Mouse (Mus musculus) cerebellum, adult 2 months (tissue): ENCODE results near the gene Gclm. TPM values are rescaled to one million over a fixed set of nuclear protein-coding genes. Genes with fewer than 3 reads are reported as not detected.
A peak's percentile ranks its signal among the peaks of the same experiment; 100 is the strongest.
"Not testable (repeated sequence)": the region's sequence is repeated elsewhere in the genome, so short reads cannot be mapped to it uniquely, and the experiment has no call there.

Experiments used
- DNase-seq, 2 experiments: peaks; one replicate each; pipeline ENCODE4 v3.0.0; 2021
- H3K27ac ChIP-seq: fragments of 200-500 bp; 2 replicates; pipeline ENCODE4 v1.5.1; 2012; ENCODE audit warnings: low read length, control low read depth, inconsistent platforms; ENCODE audit not compliant: insufficient read depth
- H3K27me3 ChIP-seq: fragments of 200-500 bp; 2 replicates; pipeline ENCODE4 v1.6.1; 2012; ENCODE audit warnings: inconsistent platforms, mild to moderate bottlenecking, low read length, moderate library complexity; ENCODE audit not compliant: control insufficient read depth, insufficient read depth
- H3K4me1 ChIP-seq: fragments of 200-500 bp; 2 replicates; pipeline ENCODE4 v1.6.1; 2011; ENCODE audit warnings: low read length; ENCODE audit not compliant: control insufficient read depth, insufficient read depth
- H3K4me3 ChIP-seq: fragments of 200-500 bp; replicated peaks from 2 replicates; pipeline ENCODE3; 2011; ENCODE audit warnings: mild to moderate bottlenecking, low read depth, low read length, control low read depth; ENCODE audit not compliant: insufficient read depth
- CTCF ChIP-seq: fragments of 200-500 bp; IDR thresholded peaks from 2 replicates; pipeline ENCODE4 v1.5.1; 2011; ENCODE audit warnings: low read depth, mild to moderate bottlenecking, control low read depth, low read length, moderate library complexity, borderline replicate concordance; ENCODE audit not compliant: insufficient read depth
- POLR2A ChIP-seq: fragments of 200-500 bp; IDR thresholded peaks from 2 replicates; pipeline ENCODE4 v1.6.1; 2011; ENCODE audit warnings: low read length, control low read depth, borderline replicate concordance; ENCODE audit not compliant: insufficient read depth
- WGBS: fragments of 180-500 bp; shearing (Covaris S2); methylation state at CpG from one replicate; pipeline ENCODE4 v1.1.7; 2018; 5-methylcytosine and 5-hydroxymethylcytosine counted together
- polyA plus RNA-seq: library from polyadenylated mRNA; depleted of rRNA; stranded (reverse); fragments of >200 nt; gene quantifications from 2 replicates; pipeline ENCODE4 v1.2.3, GENCODE M21; 2012

Gene Gclm
- polyA plus RNA-seq, 1 experiment = 78.6 TPM

GRCm38 (mm10) chr3:122244759-122245158, 598 bp upstream of the Gclm start:
- DNase-seq = no peak
- H3K27me3 ChIP-seq = no peaks in the 10 kb centered on the region
- H3K27ac ChIP-seq = no peak overlapping the region
- peak overlapping the region; percentile 1 for H3K4me3 ChIP-seq
- TF ChIP-seq POLR2A (no peak), CTCF (no peak)
- peaks cover 3% of the 10 kb centered on the region for H3K4me1 ChIP-seq
- WGBS = 28% methylated on average over 6 of the region's 6 CpGs

- Histone ChIP-seq H3K4me1 (peaks cover 3% of the 10 kb centered on the region), H3K27ac (peak overlapping the region; percentile 74), H3K4me3 (peak overlapping the region; percentile 64), H3K27me3 (no peaks in the 10 kb centered on the region)
- WGBS = under 1% methylated on average over 50 of the region's 50 CpGs
- TF ChIP-seq POLR2A (no peak), CTCF (0 out of 2 replicates have a peak, but pooled peaks have one; percentile 9)
- peak in 1 of 2 experiments; percentile 65 for DNase-seq
Observed at GRCm38 (mm10) chr3:122245878-122246332, 548 bp downstream of the Gclm start.

- 21% methylated on average over 6 of the region's 6 CpGs for WGBS
- H3K27me3 ChIP-seq = no peaks in the 10 kb centered on the region
- DNase-seq = no peak
- TF ChIP-seq CTCF (no peak), POLR2A (no peak)
- peaks cover 3% of the 10 kb centered on the region for H3K4me1 ChIP-seq
- H3K4me3 ChIP-seq = peak overlapping the region; percentile 64
- peak overlapping the region; percentile 74; the same call in 1 of the 2 replicates for H3K27ac ChIP-seq
Observed at GRCm38 (mm10) chr3:122246406-122246805, 1.0 kb downstream of the Gclm start.

- TF ChIP-seq CTCF = no peak
- no peak for TF ChIP-seq POLR2A
- 18% methylated on average over 12 of the region's 12 CpGs for WGBS
- H3K27me3 ChIP-seq = no peaks in the 10 kb centered on the region
- peaks cover 3% of the 10 kb centered on the region for H3K4me1 ChIP-seq
- peak; percentile 40 to 64 for DNase-seq
- peak overlapping the region; percentile 64 for H3K4me3 ChIP-seq
- H3K27ac ChIP-seq = peak overlapping the region; percentile 75
Observed at GRCm38 (mm10) chr3:122246986-122247767, 1.8 kb downstream of the Gclm start.

GRCm38 (mm10) chr3:122247768-122248100, 2.4 kb downstream of the Gclm start:
- WGBS = 91% methylated on average over 2 of the region's 2 CpGs
- no peak for DNase-seq

GRCm38 (mm10) chr3:122252466-122253253, 7.3 kb downstream of the Gclm start:
- H3K27me3 ChIP-seq = no peaks in the 10 kb centered on the region
- H3K27ac ChIP-seq = no peak overlapping the region
- 16% methylated on average over 3 of the region's 3 CpGs for WGBS
- H3K4me1 ChIP-seq = peaks cover 6% of the 10 kb centered on the region
- no peak for DNase-seq
- no peak for TF ChIP-seq POLR2A
- H3K4me3 ChIP-seq = no peak overlapping the region

More at GRCm38 (mm10) chr3:122247768-122248100, 2.4 kb downstream of the Gclm start:
- H3K27ac ChIP-seq = no peak overlapping the region
- no peak for TF ChIP-seq POLR2A
- peaks cover 6% of the 10 kb centered on the region for H3K4me1 ChIP-seq
- H3K4me3 ChIP-seq = peak overlapping the region; percentile 64
- no peaks in the 10 kb centered on the region for H3K27me3 ChIP-seq

- H3K27me3 ChIP-seq, DNase-seq, H3K4me3 ChIP-seq, H3K27ac ChIP-seq, H3K4me1 ChIP-seq: not testable (repeated sequence)
- WGBS = 68% methylated on average over 7 of the region's 7 CpGs
Observed at GRCm38 (mm10) chr3:122254050-122254449, 8.7 kb downstream of the Gclm start.

- Histone ChIP-seq H3K27ac (no peak overlapping the region), H3K27me3 (no peaks in the 10 kb centered on the region), H3K4me3 (no peak overlapping the region), H3K4me1 (no peaks in the 10 kb centered on the region)
- TF ChIP-seq CTCF (no peak), POLR2A (no peak)
- no peak for DNase-seq
- WGBS = 71% methylated on average over 5 of the region's 5 CpGs
Observed at GRCm38 (mm10) chr3:122269986-122270385, 24.6 kb downstream of the Gclm start.

GRCm38 (mm10) chr3:122272565-122272964, 27.2 kb downstream of the Gclm start:
- H3K27me3 ChIP-seq, H3K27ac ChIP-seq, H3K4me3 ChIP-seq, DNase-seq, H3K4me1 ChIP-seq: not testable (repeated sequence)
- WGBS = 57% methylated on average over 1 of the region's 1 CpGs
